Mouse (Mus musculus): ENCODE measurements around the gene Zzef1. TPM values are rescaled to one million over a fixed set of nuclear protein-coding genes. Genes with fewer than 3 reads are reported as not detected.
A peak's percentile ranks its signal among the peaks of the same experiment; 100 is the strongest.
"Not testable (repeated sequence)": the region's sequence is repeated elsewhere in the genome, so short reads cannot be mapped to it uniquely, and the experiment has no call there.

The Zzef1 gene
- 12.5 and 12.9 TPM in 2 replicates for polyA plus RNA-seq (2015; fragmentation: Nextera tagmentation; extraction: Ambion mirVana)

- Histone ChIP-seq H3K9me3 (no peaks in the 10 kb centered on the region), H3K27ac (replicated peaks) (peak within 1 kb of the TSS; percentile 94), H3K9ac (peak within 1 kb of the TSS; percentile 94), H3K36me3 (no peaks in the 10 kb centered on the region), H3K4me2 (peak within 1 kb of the TSS; percentile 95), H3K4me3 (peak within 1 kb of the TSS; percentile 93), H3K4me1 (replicated peaks) (peaks cover 28% of the 10 kb centered on the region), H3K27me3 (no peaks in the 10 kb centered on the region)
- peak; percentile 95 for ATAC-seq (ENCODE audit: low read depth)
- WGBS, result under 1% methylated on average over 65 of the region's 69 CpGs
These were observed at the start of gene Zzef1, which contains the start of gene Cyb5d2 for GRCm38 (mm10) chr11:72795455-72796295. Gene Zzef1 (plus strand): TSS chr11:72796226. Gene Cyb5d2 (minus strand): TSS chr11:72796142.

DNA sequence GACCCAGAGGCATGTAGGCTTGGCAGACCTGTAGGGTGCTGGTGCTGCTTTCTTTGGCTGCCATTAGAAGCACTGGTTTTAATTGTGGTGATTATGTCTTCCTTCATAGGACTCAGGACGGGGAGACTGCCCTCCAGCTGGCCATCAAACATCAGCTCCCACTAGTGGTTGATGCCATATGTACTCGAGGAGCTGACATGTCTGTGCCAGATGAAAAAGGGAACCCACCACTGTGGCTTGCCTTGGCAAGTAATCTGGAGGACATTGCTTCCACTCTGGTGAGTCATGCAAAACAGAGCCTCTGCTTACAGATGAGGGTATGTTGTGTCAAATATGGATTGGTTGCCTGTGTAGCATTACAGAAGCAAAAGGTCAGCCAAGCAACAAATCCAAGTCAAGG is 44.1 kb upstream of the Zzef1 start:
- H3K4me1 ChIP-seq (replicated peaks), result no peaks in the 10 kb centered on the region
- peaks cover 99% of the 10 kb centered on the region for H3K36me3 ChIP-seq
- no peak overlapping the region for H3K9ac ChIP-seq
- WGBS, result 64% methylated on average over 2 of the region's 2 CpGs
- H3K27me3 ChIP-seq, result no peaks in the 10 kb centered on the region
- no peak for ATAC-seq (ENCODE audit: low read depth)
- no peak overlapping the region for H3K4me3 ChIP-seq
- H3K4me2 ChIP-seq, result no peak overlapping the region
- H3K9me3 ChIP-seq, result no peaks in the 10 kb centered on the region
- no peak overlapping the region for H3K27ac ChIP-seq (replicated peaks)

- H3K4me2 ChIP-seq, result no peak overlapping the region
- H3K4me1 ChIP-seq (replicated peaks), result no peaks in the 10 kb centered on the region
- 91% methylated on average over 5 of the region's 5 CpGs for WGBS
- no peaks in the 10 kb centered on the region for H3K9me3 ChIP-seq
- peaks cover 98% of the 10 kb centered on the region for H3K36me3 ChIP-seq
- H3K27me3 ChIP-seq, result no peaks in the 10 kb centered on the region
- no peak for ATAC-seq (ENCODE audit: low read depth)
- no peak overlapping the region for H3K27ac ChIP-seq (replicated peaks)
- no peak overlapping the region for H3K4me3 ChIP-seq
- H3K9ac ChIP-seq, result no peak overlapping the region
These were observed 37.7 kb upstream of the Zzef1 start for GRCm38 (mm10) chr11:72758316-72758715.

DNA sequence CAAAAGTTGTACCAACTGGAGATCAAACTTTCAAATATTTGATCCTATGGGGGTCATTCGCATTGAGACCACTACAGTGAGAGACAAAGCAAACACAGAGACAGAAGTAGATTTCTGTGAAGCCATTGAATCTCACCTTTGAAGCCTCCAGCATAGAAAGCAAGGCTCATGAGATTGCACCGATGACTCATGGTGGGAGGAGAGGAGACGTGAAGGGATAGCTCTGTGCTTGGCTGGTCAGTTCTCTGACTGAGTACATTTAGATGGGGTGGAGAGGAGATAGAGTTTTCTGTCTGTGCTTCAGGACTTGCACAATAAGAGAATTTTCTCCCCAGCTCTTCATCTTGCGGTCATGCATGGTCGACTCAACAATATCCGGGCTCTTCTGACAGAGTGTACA is 36.4 kb upstream of the Zzef1 start:
- H3K4me2 ChIP-seq, result no peak overlapping the region
- H3K9ac ChIP-seq, result no peak overlapping the region
- peaks cover 97% of the 10 kb centered on the region for H3K36me3 ChIP-seq
- no peaks in the 10 kb centered on the region for H3K9me3 ChIP-seq
- no peaks in the 10 kb centered on the region for H3K4me1 ChIP-seq (replicated peaks)
- no peak for ATAC-seq (ENCODE audit: low read depth)
- H3K27me3 ChIP-seq, result no peaks in the 10 kb centered on the region
- no peak overlapping the region for H3K4me3 ChIP-seq
- no peak overlapping the region for H3K27ac ChIP-seq (replicated peaks)
- 94% methylated on average over 6 of the region's 6 CpGs for WGBS

GRCm38 (mm10) chr11:72760781-72761180 is 35.2 kb upstream of the Zzef1 start:
- no peaks in the 10 kb centered on the region for H3K4me1 ChIP-seq (replicated peaks)
- H3K4me3 ChIP-seq, result no peak overlapping the region
- H3K27ac ChIP-seq (replicated peaks), result no peak overlapping the region
- H3K9me3 ChIP-seq, result no peaks in the 10 kb centered on the region
- no peak overlapping the region for H3K9ac ChIP-seq
- 82% methylated on average over 1 of the region's 1 CpGs for WGBS
- ATAC-seq (ENCODE audit: low read depth), result no peak
- peaks cover 88% of the 10 kb centered on the region for H3K36me3 ChIP-seq
- H3K4me2 ChIP-seq, result no peak overlapping the region
- H3K27me3 ChIP-seq, result no peaks in the 10 kb centered on the region

GRCm38 (mm10) chr11:72764270-72764669 is 31.8 kb upstream of the Zzef1 start:
- no peak overlapping the region for H3K4me2 ChIP-seq
- H3K27ac ChIP-seq (replicated peaks), result no peak overlapping the region
- ATAC-seq (ENCODE audit: low read depth), result no peak
- H3K9me3 ChIP-seq, result no peaks in the 10 kb centered on the region
- no peaks in the 10 kb centered on the region for H3K4me1 ChIP-seq (replicated peaks)
- H3K27me3 ChIP-seq, result no peaks in the 10 kb centered on the region
- H3K4me3 ChIP-seq, result no peak overlapping the region
- 93% methylated on average over 4 of the region's 4 CpGs for WGBS
- H3K9ac ChIP-seq, result no peak overlapping the region
- peaks cover 76% of the 10 kb centered on the region for H3K36me3 ChIP-seq

DNA sequence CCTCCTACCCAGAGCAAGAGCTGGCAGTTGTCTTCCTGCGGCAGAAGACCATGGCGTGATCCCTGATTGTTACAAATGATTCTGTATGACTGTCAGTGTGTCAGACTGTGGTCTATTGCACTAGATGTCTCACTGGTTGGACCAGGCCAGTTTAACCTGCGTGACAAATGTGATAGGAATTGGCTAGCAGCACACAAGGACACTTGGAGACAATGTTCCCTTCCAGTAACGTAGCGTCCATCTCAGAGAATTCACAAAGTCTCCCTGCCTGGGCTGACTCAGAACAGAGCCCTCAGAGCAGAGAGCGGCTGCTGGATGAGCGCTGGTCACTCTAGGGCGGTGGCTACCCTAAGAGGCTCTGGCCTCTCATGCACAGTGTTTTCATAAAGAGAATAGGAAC is 28.3 kb upstream of the Zzef1 start:
- no peak for ATAC-seq (ENCODE audit: low read depth)
- Histone ChIP-seq H3K27me3 (no peaks in the 10 kb centered on the region), H3K36me3 (peaks cover 47% of the 10 kb centered on the region), H3K4me2 (no peak overlapping the region), H3K4me3 (no peak overlapping the region), H3K9ac (no peak overlapping the region), H3K27ac (replicated peaks) (no peak overlapping the region), H3K4me1 (replicated peaks) (no peaks in the 10 kb centered on the region), H3K9me3 (no peaks in the 10 kb centered on the region)
- 92% methylated on average over 8 of the region's 8 CpGs for WGBS

GRCm38 (mm10) chr11:72769061-72769460 is 27.0 kb upstream of the Zzef1 start:
- Histone ChIP-seq H3K9me3 (no peaks in the 10 kb centered on the region), H3K4me3 (no peak overlapping the region), H3K4me2 (no peak overlapping the region), H3K36me3 (peaks cover 35% of the 10 kb centered on the region), H3K4me1 (replicated peaks) (no peaks in the 10 kb centered on the region), H3K9ac (no peak overlapping the region), H3K27me3 (no peaks in the 10 kb centered on the region), H3K27ac (replicated peaks) (no peak overlapping the region)
- WGBS, result 95% methylated on average over 3 of the region's 3 CpGs
- ATAC-seq (ENCODE audit: low read depth), result no peak

DNA sequence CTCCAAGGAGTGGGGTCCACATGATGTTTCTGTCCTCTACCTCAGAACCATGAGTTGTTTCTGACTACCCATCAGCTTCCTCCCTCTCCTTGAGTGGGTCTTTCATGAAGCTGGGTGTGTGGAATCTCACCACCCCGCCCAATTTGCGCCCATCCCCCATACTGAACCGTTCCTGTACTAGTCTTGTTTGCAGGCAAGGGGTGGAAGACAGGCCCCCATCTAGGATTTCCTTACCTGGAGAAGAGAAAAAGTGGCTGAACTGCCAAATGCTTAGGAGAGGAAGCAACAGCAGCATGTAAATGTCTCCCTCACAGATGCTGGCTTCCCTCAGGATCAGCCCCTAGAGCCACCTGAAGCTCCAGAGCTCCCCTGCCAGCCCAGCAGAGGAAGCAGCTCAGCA is 25.7 kb upstream of the Zzef1 start:
- 91% methylated on average over 3 of the region's 3 CpGs for WGBS

DNA sequence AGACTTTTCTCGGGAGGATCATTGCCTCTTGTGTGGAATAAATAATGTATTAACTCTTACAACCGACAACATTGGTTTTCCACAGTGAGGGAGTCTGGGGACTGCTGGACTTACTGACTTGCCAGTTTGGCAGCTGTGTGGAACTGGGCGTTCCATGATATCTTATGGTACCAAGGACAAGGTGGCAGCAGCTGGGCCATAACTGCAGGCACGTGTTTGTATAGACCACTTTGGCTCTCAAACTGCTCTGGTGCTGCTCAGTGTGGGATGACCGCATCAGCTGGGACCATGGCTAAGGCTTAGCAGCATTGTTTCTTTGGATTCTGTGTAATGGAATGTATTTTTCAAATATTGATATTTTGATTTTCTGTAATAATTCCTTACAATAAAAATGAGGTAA is 25.2 kb upstream of the Zzef1 start:
- Histone ChIP-seq H3K4me3 (no peak overlapping the region), H3K27me3 (no peaks in the 10 kb centered on the region), H3K9ac (no peak overlapping the region), H3K9me3 (no peaks in the 10 kb centered on the region), H3K4me2 (no peak overlapping the region), H3K4me1 (replicated peaks) (no peaks in the 10 kb centered on the region), H3K36me3 (peaks cover 27% of the 10 kb centered on the region), H3K27ac (replicated peaks) (no peak overlapping the region)
- 81% methylated on average over 5 of the region's 5 CpGs for WGBS
- no peak for ATAC-seq (ENCODE audit: low read depth)

More for the DNA sequence above, 25.7 kb upstream of the Zzef1 start:
- no peak overlapping the region for H3K4me3 ChIP-seq
- peaks cover 27% of the 10 kb centered on the region for H3K36me3 ChIP-seq
- H3K9ac ChIP-seq, result no peak overlapping the region
- ATAC-seq (ENCODE audit: low read depth), result no peak
- H3K4me2 ChIP-seq, result no peak overlapping the region
- no peaks in the 10 kb centered on the region for H3K4me1 ChIP-seq (replicated peaks)
- no peaks in the 10 kb centered on the region for H3K9me3 ChIP-seq
- H3K27me3 ChIP-seq, result no peaks in the 10 kb centered on the region
- no peak overlapping the region for H3K27ac ChIP-seq (replicated peaks)

GRCm38 (mm10) chr11:72771461-72771860 is 24.6 kb upstream of the Zzef1 start:
- Histone ChIP-seq H3K9me3 (no peaks in the 10 kb centered on the region), H3K27me3 (no peaks in the 10 kb centered on the region)
- WGBS, result 72% methylated on average over 4 of the region's 4 CpGs

DNA sequence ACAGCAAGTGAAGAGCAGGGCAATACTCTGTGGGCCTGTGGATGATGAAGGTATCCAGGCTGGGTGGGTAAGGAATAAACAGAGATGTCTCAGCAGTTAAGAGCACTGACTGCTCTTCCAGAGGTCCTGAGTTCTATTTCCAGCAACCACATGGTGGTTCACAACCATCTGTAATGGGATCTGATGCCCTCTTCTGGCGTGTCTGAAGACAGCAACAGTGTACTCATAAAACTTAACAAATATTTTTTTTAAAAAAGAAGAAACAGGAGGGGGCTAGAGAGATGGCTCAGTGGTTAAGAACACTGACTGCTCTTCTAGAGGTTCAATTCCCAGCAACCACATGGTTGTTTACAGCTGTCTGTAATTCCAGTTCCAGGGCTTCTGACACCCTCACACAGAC is 23.4 kb upstream of the Zzef1 start:
- WGBS, result 38% methylated on average over 1 of the region's 1 CpGs
- not testable (repeated sequence) for H3K27me3 ChIP-seq; H3K9me3 ChIP-seq; H3K4me2 ChIP-seq; ATAC-seq (ENCODE audit: low read depth); H3K9ac ChIP-seq; H3K4me3 ChIP-seq; H3K27ac ChIP-seq (replicated peaks); H3K4me1 ChIP-seq (replicated peaks)
- H3K36me3 ChIP-seq, result peaks cover 20% of the 10 kb centered on the region

More at GRCm38 (mm10) chr11:72771461-72771860, 24.6 kb upstream of the Zzef1 start:
- Histone ChIP-seq H3K27ac (replicated peaks) (no peak overlapping the region), H3K4me2 (no peak overlapping the region), H3K9ac (no peak overlapping the region), H3K36me3 (peaks cover 27% of the 10 kb centered on the region), H3K4me1 (replicated peaks) (no peaks in the 10 kb centered on the region), H3K4me3 (no peak overlapping the region)
- no peak for ATAC-seq (ENCODE audit: low read depth)

DNA sequence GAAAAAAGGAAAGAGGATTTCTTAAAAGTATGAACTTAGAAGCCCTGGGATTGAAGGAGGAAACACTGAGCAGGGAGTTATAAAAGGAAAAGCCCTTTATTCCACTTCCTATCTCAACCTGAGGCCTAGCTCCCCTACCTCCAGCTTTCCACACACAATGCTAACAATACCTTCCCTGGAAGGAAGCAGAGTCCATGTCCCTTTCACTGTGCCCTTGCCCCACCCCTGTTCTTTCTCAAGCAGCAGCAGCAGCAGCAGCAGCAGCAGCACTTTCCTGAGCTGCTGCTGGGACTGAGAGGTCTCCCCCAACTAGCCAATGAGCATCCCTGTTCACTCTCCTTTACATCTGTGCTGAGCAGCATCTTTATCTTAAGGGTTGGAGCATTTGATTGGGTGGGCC is 17.1 kb upstream of the Zzef1 start:
- no peaks in the 10 kb centered on the region for H3K27me3 ChIP-seq
- no peaks in the 10 kb centered on the region for H3K9me3 ChIP-seq
- H3K4me3 ChIP-seq, result no peak overlapping the region
- H3K27ac ChIP-seq (replicated peaks), result no peak overlapping the region
- no peak for ATAC-seq (ENCODE audit: low read depth)
- H3K9ac ChIP-seq, result no peak overlapping the region
- H3K36me3 ChIP-seq, result no peaks in the 10 kb centered on the region
- H3K4me1 ChIP-seq (replicated peaks), result no peaks in the 10 kb centered on the region
- H3K4me2 ChIP-seq, result no peak overlapping the region
